Mouse (Mus musculus): ENCODE results near the gene Specc1l. TPM values are rescaled to one million over a fixed set of nuclear protein-coding genes. Genes with fewer than 3 reads are reported as not detected.

Gene Specc1l
- polyA plus RNA-seq, 1 experiment, result 20.7 TPM

DNA sequence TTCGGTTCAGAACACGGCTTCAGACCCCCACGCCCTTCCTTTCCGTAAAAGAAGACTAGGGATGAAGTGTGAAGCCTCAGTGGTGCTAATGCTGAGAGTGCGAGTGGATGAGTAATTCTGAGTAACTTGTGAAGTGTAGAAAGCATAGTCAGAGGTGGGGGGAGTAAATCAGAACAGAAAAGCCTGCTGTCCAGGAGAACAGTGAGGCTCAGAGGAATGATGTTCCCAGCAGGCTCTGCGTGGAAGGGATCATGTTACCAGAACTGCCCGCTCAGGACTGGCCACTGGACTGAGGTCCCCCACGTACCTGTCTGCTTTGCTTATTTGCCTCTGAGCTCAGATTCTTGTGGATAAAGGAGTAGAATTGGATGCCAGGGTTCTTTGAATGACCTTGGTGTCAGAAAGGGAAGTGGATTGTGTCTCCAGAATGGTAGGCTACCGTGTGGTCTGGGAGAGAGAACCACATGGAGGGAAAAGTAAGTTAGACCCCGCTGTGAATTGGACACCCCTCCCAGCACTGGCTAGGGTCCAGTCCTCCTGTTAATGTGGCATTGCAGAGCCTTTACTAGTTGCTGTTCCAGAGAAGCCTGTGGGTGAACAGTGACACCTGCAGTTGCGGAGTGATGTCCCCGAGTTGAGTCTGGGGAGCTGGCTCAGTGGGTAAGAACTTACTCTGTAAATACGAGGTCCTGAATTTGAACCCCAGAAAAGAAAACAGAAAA lies 40.6 kb downstream of the Specc1l start:
- Histone ChIP-seq H3K4me1 (ENCODE audit: control insufficient read depth, insufficient read depth, low read length) (no peaks in the 10 kb centered on the region), H3K27ac (ENCODE audit: control insufficient read depth, insufficient read depth, low read depth, low read length) (no peak overlapping the region), H3K27me3 (ENCODE audit: control insufficient read depth, insufficient read depth, low read length) (no peaks in the 10 kb centered on the region), H3K36me3 (ENCODE audit: control insufficient read depth, insufficient read depth, low read length) (peaks cover 1% of the 10 kb centered on the region), H3K4me3 (ENCODE audit: control insufficient read depth, low read depth, low read length) (no peak overlapping the region)
- TF ChIP-seq POLR2A (IDR thresholded peaks at IDR 0.05; ENCODE audit: control insufficient read depth, low read depth, low read length) (no peak), CTCF (IDR thresholded peaks at IDR 0.05; ENCODE audit: control insufficient read depth, insufficient read depth, insufficient replicate concordance, low read depth, low read length) (no peak)

DNA sequence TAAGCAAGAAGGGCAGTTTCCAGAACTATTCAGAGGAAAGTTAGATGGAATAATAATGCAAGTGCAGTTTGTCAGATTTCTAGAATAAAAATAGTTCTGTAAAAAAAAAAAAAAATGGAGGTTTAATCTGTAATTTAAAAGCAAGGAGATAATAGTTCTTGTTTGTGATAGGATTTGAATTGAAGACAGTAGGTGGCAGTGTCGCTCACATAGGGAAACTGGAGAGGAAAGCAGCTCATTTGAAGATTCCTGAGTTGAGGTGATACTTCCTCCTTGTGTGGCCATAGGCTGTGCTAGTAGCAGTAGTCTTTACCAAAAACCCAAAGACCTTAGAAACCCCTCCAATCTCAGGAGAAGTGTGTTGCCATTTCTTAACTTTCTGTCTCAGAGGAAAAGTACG lies 43.2 kb downstream of the Specc1l start:
- no peak overlapping the region for H3K4me3 ChIP-seq (ENCODE audit: control insufficient read depth, low read depth, low read length)
- H3K4me1 ChIP-seq (ENCODE audit: control insufficient read depth, insufficient read depth, low read length), result peaks cover 2% of the 10 kb centered on the region; the same call in 1 of the 2 replicates
- no peaks in the 10 kb centered on the region for H3K27me3 ChIP-seq (ENCODE audit: control insufficient read depth, insufficient read depth, low read length)
- peaks cover 4% of the 10 kb centered on the region for H3K36me3 ChIP-seq (ENCODE audit: control insufficient read depth, insufficient read depth, low read length)
- no peak overlapping the region for H3K27ac ChIP-seq (ENCODE audit: control insufficient read depth, insufficient read depth, low read depth, low read length)
- TF ChIP-seq CTCF (IDR thresholded peaks at IDR 0.05; ENCODE audit: control insufficient read depth, insufficient read depth, insufficient replicate concordance, low read depth, low read length) (no peak), POLR2A (IDR thresholded peaks at IDR 0.05; ENCODE audit: control insufficient read depth, low read depth, low read length) (no peak)

- H3K36me3 ChIP-seq (ENCODE audit: control insufficient read depth, insufficient read depth, low read length), result peaks cover 5% of the 10 kb centered on the region
Measured at GRCm38 (mm10) chr10:75257401-75257800, 45.5 kb downstream of the Specc1l start.

DNA sequence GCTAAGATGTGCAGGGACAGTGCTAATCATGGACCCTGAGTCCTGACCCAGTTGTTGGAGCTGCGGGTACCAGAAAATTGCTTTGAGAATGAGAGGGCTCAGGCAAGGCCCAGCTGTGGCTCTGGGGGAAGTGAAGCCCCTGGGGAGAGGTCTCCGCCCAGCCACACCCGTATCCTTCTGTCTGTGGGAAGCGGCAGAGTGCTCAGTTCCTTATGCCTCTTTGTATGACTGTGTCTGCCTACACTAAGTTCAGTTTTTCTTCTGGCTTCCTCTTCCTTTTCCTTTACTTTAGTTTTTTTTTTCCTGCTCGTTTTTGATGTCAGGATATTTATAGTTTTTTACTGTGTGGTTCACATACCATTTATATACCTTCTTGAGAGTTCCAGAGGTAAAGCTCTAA lies 46.4 kb downstream of the Specc1l start:
- Histone ChIP-seq H3K4me3 (ENCODE audit: control insufficient read depth, low read depth, low read length) (no peak overlapping the region), H3K4me1 (ENCODE audit: control insufficient read depth, insufficient read depth, low read length) (peaks cover 2% of the 10 kb centered on the region; the same call in 1 of the 2 replicates), H3K27me3 (ENCODE audit: control insufficient read depth, insufficient read depth, low read length) (no peaks in the 10 kb centered on the region), H3K36me3 (ENCODE audit: control insufficient read depth, insufficient read depth, low read length) (peaks cover 5% of the 10 kb centered on the region), H3K27ac (ENCODE audit: control insufficient read depth, insufficient read depth, low read depth, low read length) (no peak overlapping the region; the same call in 1 of the 2 replicates)
- TF ChIP-seq CTCF (IDR thresholded peaks at IDR 0.05; ENCODE audit: control insufficient read depth, insufficient read depth, insufficient replicate concordance, low read depth, low read length) (no peak), POLR2A (IDR thresholded peaks at IDR 0.05; ENCODE audit: control insufficient read depth, low read depth, low read length) (no peak)

More at GRCm38 (mm10) chr10:75257401-75257800, 45.5 kb downstream of the Specc1l start:
- Histone ChIP-seq H3K4me1 (ENCODE audit: control insufficient read depth, insufficient read depth, low read length) (peaks cover 2% of the 10 kb centered on the region; the same call in 1 of the 2 replicates), H3K4me3 (ENCODE audit: control insufficient read depth, low read depth, low read length) (no peak overlapping the region), H3K27ac (ENCODE audit: control insufficient read depth, insufficient read depth, low read depth, low read length) (no peak overlapping the region), H3K27me3 (ENCODE audit: control insufficient read depth, insufficient read depth, low read length) (no peaks in the 10 kb centered on the region)
- TF ChIP-seq POLR2A (IDR thresholded peaks at IDR 0.05; ENCODE audit: control insufficient read depth, low read depth, low read length) (no peak), CTCF (IDR thresholded peaks at IDR 0.05; ENCODE audit: control insufficient read depth, insufficient read depth, insufficient replicate concordance, low read depth, low read length) (no peak)

DNA sequence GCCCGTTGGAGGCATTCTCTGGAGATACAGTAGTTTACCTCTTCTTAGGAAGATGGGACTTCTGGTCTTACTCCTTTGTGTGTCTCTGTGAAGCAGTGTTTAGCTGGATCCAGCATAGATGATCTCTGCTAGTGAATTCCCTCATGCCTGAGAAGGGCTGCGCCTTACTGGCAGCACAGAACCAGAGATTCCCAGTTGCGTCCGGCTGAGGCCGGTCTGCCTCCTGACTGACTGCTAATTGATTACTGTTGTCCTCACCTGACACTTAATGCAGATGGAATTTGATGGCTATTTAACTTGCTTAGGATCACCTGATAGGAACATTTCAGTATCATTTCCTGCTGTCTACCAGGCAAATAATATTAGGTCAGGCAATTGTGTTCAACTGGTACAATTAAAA lies 49.4 kb downstream of the Specc1l start:
- H3K27ac ChIP-seq (ENCODE audit: control insufficient read depth, insufficient read depth, low read depth, low read length), result no peak overlapping the region
- H3K4me3 ChIP-seq (ENCODE audit: control insufficient read depth, low read depth, low read length), result no peak overlapping the region
- H3K36me3 ChIP-seq (ENCODE audit: control insufficient read depth, insufficient read depth, low read length), result peaks cover 5% of the 10 kb centered on the region
- H3K4me1 ChIP-seq (ENCODE audit: control insufficient read depth, insufficient read depth, low read length), result peaks cover 2% of the 10 kb centered on the region; the same call in 1 of the 2 replicates
- TF ChIP-seq CTCF (IDR thresholded peaks at IDR 0.05; ENCODE audit: control insufficient read depth, insufficient read depth, insufficient replicate concordance, low read depth, low read length), result no peak
- no peak for TF ChIP-seq POLR2A (IDR thresholded peaks at IDR 0.05; ENCODE audit: control insufficient read depth, low read depth, low read length)
- H3K27me3 ChIP-seq (ENCODE audit: control insufficient read depth, insufficient read depth, low read length), result no peaks in the 10 kb centered on the region

GRCm38 (mm10) chr10:75264993-75265555 lies 53.2 kb downstream of the Specc1l start:
- no peaks in the 10 kb centered on the region for H3K4me1 ChIP-seq (ENCODE audit: control insufficient read depth, insufficient read depth, low read length)
- H3K27me3 ChIP-seq (ENCODE audit: control insufficient read depth, insufficient read depth, low read length), result no peaks in the 10 kb centered on the region
- no peak overlapping the region for H3K4me3 ChIP-seq (ENCODE audit: control insufficient read depth, low read depth, low read length)
- peaks cover 2% of the 10 kb centered on the region for H3K36me3 ChIP-seq (ENCODE audit: control insufficient read depth, insufficient read depth, low read length)
- no peak overlapping the region for H3K27ac ChIP-seq (ENCODE audit: control insufficient read depth, insufficient read depth, low read depth, low read length)
- TF ChIP-seq POLR2A (IDR thresholded peaks at IDR 0.05; ENCODE audit: control insufficient read depth, low read depth, low read length) (no peak), CTCF (IDR thresholded peaks at IDR 0.05; ENCODE audit: control insufficient read depth, insufficient read depth, insufficient replicate concordance, low read depth, low read length) (no peak)

DNA sequence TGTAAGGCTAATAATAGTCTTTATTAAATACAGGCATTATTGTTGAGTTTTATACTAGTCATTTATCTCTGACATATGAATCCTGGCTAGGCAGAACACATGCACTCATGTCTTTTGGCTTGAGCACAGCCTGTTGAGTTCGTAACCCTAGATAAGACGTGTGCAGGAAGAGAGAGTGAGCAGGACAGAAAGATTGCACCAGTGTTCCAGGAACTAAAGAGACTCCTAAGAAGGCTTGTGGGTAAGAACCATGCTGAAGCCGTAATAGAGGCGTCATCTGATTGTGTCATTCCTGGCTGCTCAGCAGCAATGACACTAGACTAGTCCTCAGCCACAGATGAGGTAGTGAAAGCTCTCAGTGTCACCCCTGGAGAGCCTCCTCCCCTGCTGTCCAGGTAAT lies 61.1 kb downstream of the Specc1l start:
- Histone ChIP-seq H3K27me3 (ENCODE audit: control insufficient read depth, insufficient read depth, low read length) (no peaks in the 10 kb centered on the region), H3K36me3 (ENCODE audit: control insufficient read depth, insufficient read depth, low read length) (no peaks in the 10 kb centered on the region; the same call in none of the 2 replicates), H3K4me3 (ENCODE audit: control insufficient read depth, low read depth, low read length) (no peak overlapping the region), H3K4me1 (ENCODE audit: control insufficient read depth, insufficient read depth, low read length) (no peaks in the 10 kb centered on the region), H3K27ac (ENCODE audit: control insufficient read depth, insufficient read depth, low read depth, low read length) (no peak overlapping the region)
- TF ChIP-seq CTCF (IDR thresholded peaks at IDR 0.05; ENCODE audit: control insufficient read depth, insufficient read depth, insufficient replicate concordance, low read depth, low read length) (no peak), POLR2A (IDR thresholded peaks at IDR 0.05; ENCODE audit: control insufficient read depth, low read depth, low read length) (no peak)

Measured in testis, adult 2 months (tissue).